Mouse (Mus musculus) hindbrain, embryonic 14.5 days (tissue): ENCODE data around the gene Timd2. TPM values are rescaled to one million over a fixed set of nuclear protein-coding genes. Genes with fewer than 3 reads are reported as not detected.
"Not testable (repeated sequence)": the region's sequence is repeated elsewhere in the genome, so short reads cannot be mapped to it uniquely, and the experiment has no call there.

Experiments used
- ATAC-seq: fragments of 200-750 bp; cut with Nextera tagmentation; 2 replicates; pipeline ENCODE4 v1.8.0; 2017; ENCODE audit warnings: moderate number of reproducible peaks, mild to moderate bottlenecking, moderate TSS enrichment, moderate library complexity; ENCODE audit not compliant: low FRiP score
- DNase-seq: peaks from one replicate; pipeline ENCODE4 v3.0.0-alpha.2; 2015; ENCODE audit warnings: low spot score
- H3K27ac ChIP-seq: fragments of 300-500 bp; sonication (generic); 2 replicates; pipeline ENCODE4 v1.5.1; 2014; ENCODE audit warnings: mild to moderate bottlenecking, moderate library complexity
- H3K27me3 ChIP-seq: fragments of 300-500 bp; sonication (generic); 2 replicates; pipeline ENCODE4 v1.6.1; 2014; ENCODE audit warnings: mild to moderate bottlenecking, low read length, mixed read lengths; ENCODE audit not compliant: control insufficient read depth, insufficient read depth
- H3K36me3 ChIP-seq: fragments of 300-500 bp; sonication (generic); replicated peaks from 2 replicates; pipeline ENCODE4 v1.6.1; 2014; ENCODE audit not compliant: control insufficient read depth, insufficient read depth
- H3K4me1 ChIP-seq: fragments of 300-500 bp; sonication (generic); replicated peaks from 2 replicates; pipeline ENCODE4 v1.6.1; 2014; ENCODE audit warnings: antibody characterized with exemption, low read length, mixed read lengths; ENCODE audit not compliant: control insufficient read depth, insufficient read depth
- H3K4me2 ChIP-seq: fragments of 300-500 bp; sonication (generic); replicated peaks from 2 replicates; pipeline ENCODE4 v1.6.1; 2014; ENCODE audit warnings: mild to moderate bottlenecking, moderate library complexity
- H3K4me3 ChIP-seq: fragments of 300-500 bp; sonication (generic); replicated peaks from 2 replicates; pipeline ENCODE4 v1.5.1; 2014; ENCODE audit warnings: mild to moderate bottlenecking, low read length
- H3K9ac ChIP-seq: fragments of 300-500 bp; sonication (generic); 2 replicates; pipeline ENCODE4 v1.6.1; 2014
- H3K9me3 ChIP-seq: fragments of 300-500 bp; sonication (generic); 2 replicates; pipeline ENCODE4 v1.6.1; 2016; ENCODE audit warnings: low read length; ENCODE audit not compliant: control insufficient read depth
- WGBS: fragments of 180-500 bp; shearing (Covaris S2); extraction: QIAGEN DNeasy Blood & Tissue Kit; methylation state at CpG from one replicate; pipeline ENCODE4 v1.1.7; 2014; 5-methylcytosine and 5-hydroxymethylcytosine counted together
- polyA plus RNA-seq: library from polyadenylated mRNA; unstranded; fragments of >200 nt; fragmentation: Nextera tagmentation; extraction: Ambion mirVana; gene quantifications from 2 replicates; pipeline ENCODE4 v1.2.1, GENCODE M21; 2014

The Timd2 gene
- polyA plus RNA-seq, 1 experiment from 2014 or later: not detected

GRCm38 (mm10) chr11:46733242-46733789 is 26.5 kb upstream of the Timd2 start:
- H3K4me3 ChIP-seq: no peak overlapping the region
- no peak for DNase-seq
- no peaks in the 10 kb centered on the region for H3K4me1 ChIP-seq
- H3K9me3 ChIP-seq: no peaks in the 10 kb centered on the region
- 68% methylated on average over 6 of the region's 6 CpGs for WGBS
- no peaks in the 10 kb centered on the region for H3K27me3 ChIP-seq
- H3K4me2 ChIP-seq: no peak overlapping the region
- no peak for ATAC-seq
- no peak overlapping the region for H3K9ac ChIP-seq
- H3K36me3 ChIP-seq: no peaks in the 10 kb centered on the region
- H3K27ac ChIP-seq: no peak overlapping the region

- no peak for DNase-seq
- Histone ChIP-seq H3K4me3 (no peak overlapping the region), H3K4me1 (no peaks in the 10 kb centered on the region), H3K9me3 (no peaks in the 10 kb centered on the region), H3K4me2 (no peak overlapping the region), H3K27ac (no peak overlapping the region), H3K36me3 (no peaks in the 10 kb centered on the region), H3K9ac (no peak overlapping the region), H3K27me3 (no peaks in the 10 kb centered on the region)
- ATAC-seq: no peak
- WGBS: 86% methylated on average over 11 of the region's 11 CpGs
Observed at GRCm38 (mm10) chr11:46731541-46732070, 24.7 kb upstream of the Timd2 start.

- H3K27me3 ChIP-seq: no peaks in the 10 kb centered on the region
- H3K36me3 ChIP-seq: no peaks in the 10 kb centered on the region
- H3K9me3 ChIP-seq: no peaks in the 10 kb centered on the region
- H3K9ac ChIP-seq: no peak overlapping the region
- H3K4me3 ChIP-seq: no peak overlapping the region
- WGBS: 93% methylated on average over 5 of the region's 5 CpGs
- H3K27ac ChIP-seq: no peak overlapping the region
- no peak for ATAC-seq
- no peak for DNase-seq
- no peak overlapping the region for H3K4me2 ChIP-seq
- no peaks in the 10 kb centered on the region for H3K4me1 ChIP-seq
Observed at GRCm38 (mm10) chr11:46698830-46699229, 8.0 kb downstream of the Timd2 start.

GRCm38 (mm10) chr11:46698278-46698655 is 8.6 kb downstream of the Timd2 start:
- no peak overlapping the region for H3K9ac ChIP-seq
- no peak overlapping the region for H3K4me3 ChIP-seq
- H3K4me1 ChIP-seq: no peaks in the 10 kb centered on the region
- no peak overlapping the region for H3K4me2 ChIP-seq
- no peak for ATAC-seq
- no peaks in the 10 kb centered on the region for H3K27me3 ChIP-seq
- no peak for DNase-seq
- H3K9me3 ChIP-seq: no peaks in the 10 kb centered on the region
- H3K27ac ChIP-seq: no peak overlapping the region
- WGBS: 93% methylated on average over 6 of the region's 6 CpGs
- no peaks in the 10 kb centered on the region for H3K36me3 ChIP-seq

- no peak overlapping the region for H3K4me2 ChIP-seq
Observed at GRCm38 (mm10) chr11:46697433-46698277, 9.2 kb downstream of the Timd2 start.

GRCm38 (mm10) chr11:46695849-46696248 is 11.0 kb downstream of the Timd2 start:
- not testable (repeated sequence) for H3K27me3 ChIP-seq, ATAC-seq, H3K9me3 ChIP-seq, H3K9ac ChIP-seq, H3K4me1 ChIP-seq, DNase-seq, H3K36me3 ChIP-seq, H3K27ac ChIP-seq, H3K4me2 ChIP-seq, H3K4me3 ChIP-seq
- WGBS: 81% methylated on average over 2 of the region's 2 CpGs

More at GRCm38 (mm10) chr11:46697433-46698277, 9.2 kb downstream of the Timd2 start:
- H3K4me3 ChIP-seq: no peak overlapping the region
- no peaks in the 10 kb centered on the region for H3K36me3 ChIP-seq
- no peak for ATAC-seq
- no peak overlapping the region for H3K27ac ChIP-seq
- no peaks in the 10 kb centered on the region for H3K27me3 ChIP-seq
- H3K4me1 ChIP-seq: no peaks in the 10 kb centered on the region
- 88% methylated on average over 5 of the region's 5 CpGs for WGBS
- H3K9me3 ChIP-seq: no peaks in the 10 kb centered on the region
- no peak for DNase-seq
- no peak overlapping the region for H3K9ac ChIP-seq

GRCm38 (mm10) chr11:46690136-46690535 is 16.7 kb downstream of the Timd2 start:
- no peaks in the 10 kb centered on the region for H3K9me3 ChIP-seq

GRCm38 (mm10) chr11:46683723-46684122 is 23.1 kb downstream of the Timd2 start:
- H3K4me1 ChIP-seq: no peaks in the 10 kb centered on the region
- 80% methylated on average over 4 of the region's 4 CpGs for WGBS
- no peaks in the 10 kb centered on the region for H3K27me3 ChIP-seq
- DNase-seq (no peak), ATAC-seq (no peak)
- no peaks in the 10 kb centered on the region for H3K9me3 ChIP-seq
- no peaks in the 10 kb centered on the region for H3K36me3 ChIP-seq
- no peak overlapping the region for H3K4me2 ChIP-seq
- no peak overlapping the region for H3K9ac ChIP-seq
- H3K27ac ChIP-seq: no peak overlapping the region
- H3K4me3 ChIP-seq: no peak overlapping the region

More at GRCm38 (mm10) chr11:46690136-46690535, 16.7 kb downstream of the Timd2 start:
- Histone ChIP-seq H3K36me3 (no peaks in the 10 kb centered on the region), H3K27ac (no peak overlapping the region), H3K4me3 (no peak overlapping the region), H3K9ac (no peak overlapping the region), H3K4me2 (no peak overlapping the region), H3K4me1 (no peaks in the 10 kb centered on the region), H3K27me3 (no peaks in the 10 kb centered on the region)
- ATAC-seq (no peak), DNase-seq (no peak)
- 96% methylated on average over 2 of the region's 2 CpGs for WGBS

- Histone ChIP-seq H3K36me3 (no peaks in the 10 kb centered on the region), H3K4me2 (no peak overlapping the region), H3K9me3 (no peaks in the 10 kb centered on the region), H3K27me3 (no peaks in the 10 kb centered on the region), H3K4me3 (no peak overlapping the region), H3K4me1 (no peaks in the 10 kb centered on the region), H3K9ac (no peak overlapping the region), H3K27ac (no peak overlapping the region)
- DNase-seq (no peak), ATAC-seq (no peak)
- 81% methylated on average over 1 of the region's 1 CpGs for WGBS
Observed at GRCm38 (mm10) chr11:46682842-46683241, 24.0 kb downstream of the Timd2 start.
